Mouse (Mus musculus): ENCODE measurements around the gene Abhd17b. TPM values are rescaled to one million over a fixed set of nuclear protein-coding genes. Genes with fewer than 3 reads are reported as not detected.
A peak's percentile ranks its signal among the peaks of the same experiment; 100 is the strongest.
"Not testable (repeated sequence)": the region's sequence is repeated elsewhere in the genome, so short reads cannot be mapped to it uniquely, and the experiment has no call there.

Gene Abhd17b
- 45.5 to 64.5 TPM (median 61.5 TPM) in 3 replicates for total RNA-seq (2017)

DNA sequence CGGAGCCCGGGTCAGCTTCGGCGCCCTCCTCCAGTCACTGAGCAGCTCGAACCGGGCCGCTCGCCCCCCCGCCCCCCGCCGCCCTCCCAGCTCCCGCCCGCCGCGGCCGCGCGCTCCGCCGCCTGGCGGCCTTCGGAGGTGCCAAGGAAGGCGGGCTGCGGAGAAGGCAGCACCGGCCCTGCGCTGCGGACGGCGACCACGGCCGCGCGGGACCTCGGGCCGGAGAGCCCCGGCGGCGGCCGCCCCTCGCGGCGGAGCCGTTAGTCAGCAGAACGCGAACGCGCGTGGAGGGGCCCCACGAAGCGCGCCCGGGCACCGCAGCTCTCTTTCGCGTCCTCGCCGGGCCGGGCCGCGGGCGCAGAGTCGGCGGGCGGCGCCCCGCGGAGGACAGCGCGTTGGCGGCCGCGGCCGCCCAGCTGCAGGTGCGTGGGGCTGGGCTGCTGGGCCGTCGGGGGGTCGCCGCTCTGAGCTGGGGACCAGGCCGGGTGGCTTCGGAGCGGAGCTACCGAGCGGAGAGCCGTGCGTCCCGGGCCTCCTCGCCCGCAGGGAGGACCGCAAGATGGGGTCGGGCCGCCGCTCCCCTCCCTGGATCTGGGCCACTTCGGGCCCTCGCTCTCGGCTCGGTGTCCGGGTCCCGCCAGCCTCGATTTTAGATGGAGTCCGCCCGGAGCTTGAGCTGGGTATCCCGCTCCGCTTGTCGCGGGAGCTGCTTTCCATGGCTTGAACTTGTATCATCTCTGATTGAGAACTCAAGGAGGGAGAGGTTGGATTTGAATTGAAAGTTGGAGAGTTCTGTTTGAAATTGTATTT, at the start of gene Abhd17b:
Gene Abhd17b (plus strand): TSS at position 14 of the 810 bp plus-strand sequence.
- no peak for ATAC-seq (replicated peaks; ENCODE audit: insufficient number of reproducible peaks, low FRiP score, low TSS enrichment, poor library complexity, severe bottlenecking)

DNA sequence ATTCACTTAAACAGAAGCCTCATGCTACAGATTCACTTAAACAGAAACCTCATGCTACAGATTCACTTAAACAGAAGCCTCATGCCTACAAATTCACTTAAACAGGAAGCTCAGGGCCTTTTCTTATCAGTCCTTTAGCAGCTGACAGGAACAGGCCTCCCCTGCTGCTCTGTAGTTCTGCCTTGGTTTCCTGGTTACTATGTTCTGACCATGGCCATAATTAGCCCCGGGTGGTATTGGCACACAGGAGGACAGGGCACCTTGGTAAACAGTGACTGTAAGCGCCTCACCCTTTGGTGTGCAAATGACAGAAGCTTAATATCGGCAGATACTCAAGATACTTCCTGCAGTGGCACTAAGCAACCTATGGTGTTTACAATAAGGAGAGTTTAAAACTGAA, 49.1 kb upstream of the Abhd17b start:
- ATAC-seq (replicated peaks; ENCODE audit: insufficient number of reproducible peaks, low FRiP score, low TSS enrichment, poor library complexity, severe bottlenecking) = no peak

DNA sequence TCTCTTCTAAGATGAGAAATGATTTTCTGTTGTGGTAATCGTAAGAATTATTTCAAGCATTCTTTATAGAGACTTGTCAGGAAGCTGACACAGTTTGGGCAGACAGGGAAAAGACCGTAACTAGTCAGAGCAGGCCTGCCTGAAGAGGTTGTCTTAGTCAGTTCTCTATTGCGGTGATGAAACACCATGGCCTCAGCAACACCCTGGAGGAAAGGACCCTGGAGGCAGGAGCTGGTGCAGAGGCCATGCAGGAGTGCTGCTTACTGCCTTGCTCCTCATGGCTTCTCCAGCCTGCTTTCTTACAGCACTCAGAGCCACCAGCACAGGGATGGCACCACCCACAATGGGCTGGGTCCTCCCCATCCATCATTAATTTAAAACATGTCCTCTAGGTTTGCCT, 47.7 kb upstream of the Abhd17b start:
- no peak for ATAC-seq (replicated peaks; ENCODE audit: insufficient number of reproducible peaks, low FRiP score, low TSS enrichment, poor library complexity, severe bottlenecking)

DNA sequence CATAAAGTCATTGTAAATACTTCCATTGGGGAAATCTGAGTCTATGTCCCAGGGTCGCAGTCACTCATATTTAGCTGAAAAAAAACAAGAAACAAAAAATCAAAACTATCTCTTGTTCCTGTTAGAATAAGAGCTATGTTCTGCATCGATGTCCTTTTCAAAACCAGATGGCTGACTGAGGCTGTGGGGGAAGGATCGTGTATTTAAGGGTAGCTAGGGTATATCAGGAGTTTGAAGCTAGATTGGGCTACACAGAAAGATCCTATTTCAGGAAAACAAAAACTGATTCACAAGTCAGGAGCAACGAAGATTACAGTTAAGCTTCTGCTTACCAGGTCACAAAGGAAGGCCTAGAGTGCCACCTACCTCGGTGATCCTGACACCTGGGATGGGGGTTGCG, 42.7 kb upstream of the Abhd17b start:
- ATAC-seq (replicated peaks; ENCODE audit: insufficient number of reproducible peaks, low FRiP score, low TSS enrichment, poor library complexity, severe bottlenecking) = no peak

DNA sequence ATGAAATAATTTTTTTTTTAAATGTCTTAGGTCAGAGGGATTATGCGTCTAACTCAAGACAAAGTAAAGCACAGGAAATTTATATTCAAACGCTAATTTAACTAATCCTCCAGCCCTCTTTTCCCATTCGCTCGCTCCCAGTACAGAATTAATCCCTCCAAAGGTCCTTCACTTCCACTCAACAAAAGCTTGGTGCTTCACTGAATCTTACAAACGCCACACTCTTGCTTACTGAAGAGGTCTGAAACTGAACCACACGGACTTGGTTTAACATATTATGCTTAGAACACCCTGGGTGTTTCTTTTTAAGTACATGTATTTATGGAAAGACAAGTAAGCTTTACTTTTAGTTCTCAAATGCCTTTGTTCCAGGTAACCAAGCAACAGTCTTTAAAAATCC, 41.7 kb upstream of the Abhd17b start:
- no peak for ATAC-seq (replicated peaks; ENCODE audit: insufficient number of reproducible peaks, low FRiP score, low TSS enrichment, poor library complexity, severe bottlenecking)

DNA sequence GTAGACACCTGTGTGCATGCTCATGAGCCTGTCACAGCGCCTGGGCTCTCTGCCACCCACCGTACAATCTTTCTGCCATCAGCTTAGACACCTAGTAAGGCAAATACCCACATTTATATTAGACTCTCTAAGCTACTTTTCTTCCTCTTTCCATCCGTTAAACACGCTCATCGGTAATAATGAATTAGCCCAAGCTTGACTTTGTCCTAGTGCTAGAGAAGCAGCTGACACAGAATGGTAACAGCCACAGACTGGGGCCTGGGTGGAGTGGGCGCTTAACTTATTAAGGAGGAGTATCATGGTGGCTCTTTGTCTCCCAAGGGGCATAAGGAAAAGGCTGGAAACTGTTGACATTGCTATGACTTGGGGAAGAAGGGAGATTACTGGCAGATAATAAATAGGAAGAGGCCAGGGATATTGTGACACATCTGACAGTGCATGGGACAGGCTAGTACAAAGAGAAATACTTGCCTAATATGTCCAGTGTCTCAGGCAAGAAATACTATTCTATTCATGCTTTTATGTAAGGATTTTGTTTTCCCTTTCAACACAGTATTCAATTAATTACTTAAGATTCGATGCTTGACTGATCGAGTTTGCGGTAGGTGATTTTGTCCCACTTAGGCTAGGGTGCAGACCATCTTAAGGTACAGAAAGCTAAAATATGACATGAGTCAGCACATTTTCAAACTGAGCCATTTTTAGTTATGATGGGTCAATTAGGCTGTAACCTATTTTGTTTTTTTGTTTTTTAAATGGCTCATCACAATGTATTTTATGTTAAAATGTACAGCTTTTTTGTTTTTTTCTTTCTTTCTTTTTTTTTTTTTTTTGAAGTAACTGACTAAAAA, 41.0 kb upstream of the Abhd17b start:
- no peak for ATAC-seq (replicated peaks; ENCODE audit: insufficient number of reproducible peaks, low FRiP score, low TSS enrichment, poor library complexity, severe bottlenecking)

DNA sequence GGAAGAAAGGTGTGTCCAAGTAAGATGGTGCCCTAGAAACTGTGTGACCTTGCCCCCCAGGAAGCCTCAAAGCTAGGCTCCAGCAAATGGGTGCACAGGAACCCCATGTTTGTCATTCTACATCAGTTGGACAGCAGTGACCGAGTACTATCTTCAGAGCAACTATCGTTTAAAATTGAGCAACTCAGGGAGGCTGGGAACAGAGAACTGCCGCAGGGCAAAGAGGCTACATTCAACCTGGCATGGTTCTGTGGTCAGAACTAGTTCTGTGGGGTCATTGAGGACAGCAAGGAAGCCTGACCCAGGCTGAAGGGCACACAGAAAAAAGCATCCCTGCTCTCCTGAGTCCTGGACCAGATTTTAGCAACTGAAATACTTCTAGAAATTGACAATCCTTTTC, 37.2 kb upstream of the Abhd17b start:
- ATAC-seq (replicated peaks; ENCODE audit: insufficient number of reproducible peaks, low FRiP score, low TSS enrichment, poor library complexity, severe bottlenecking) = no peak

DNA sequence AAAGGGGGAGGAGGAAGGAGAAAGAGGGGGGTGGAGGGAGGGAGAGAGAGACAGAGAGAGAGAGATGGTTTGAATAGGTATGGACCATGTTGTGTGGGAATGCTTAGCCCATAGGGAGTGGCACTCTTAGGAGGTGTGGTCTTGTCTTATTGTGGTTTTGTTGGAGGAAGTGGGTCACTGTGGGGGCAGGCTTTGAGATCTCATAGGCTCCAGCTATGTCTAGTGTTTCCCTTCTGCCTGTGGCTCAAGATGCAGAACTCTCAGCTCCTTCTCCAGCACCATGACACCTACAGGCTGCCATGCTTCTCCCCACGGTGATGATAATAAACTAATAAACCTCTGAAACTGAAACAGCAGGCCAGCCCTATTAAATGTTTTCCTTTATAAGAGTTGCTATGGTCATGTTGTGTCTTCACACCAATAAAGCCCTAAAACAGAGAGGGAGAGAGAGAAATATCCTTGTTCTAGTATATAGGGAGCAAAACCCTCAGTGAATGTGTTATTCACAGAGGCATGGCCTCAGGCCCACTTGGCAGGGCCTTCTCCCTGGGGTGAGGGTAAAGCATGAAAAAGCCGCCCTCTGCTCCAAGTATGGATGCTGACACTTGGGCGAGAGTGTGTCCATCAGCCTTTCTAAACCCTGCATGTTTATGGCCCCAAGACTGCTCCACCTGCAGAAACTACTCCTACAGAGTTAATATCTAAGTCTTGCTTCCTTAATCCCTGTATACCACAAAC, 29.4 kb upstream of the Abhd17b start:
- ATAC-seq (replicated peaks; ENCODE audit: insufficient number of reproducible peaks, low FRiP score, low TSS enrichment, poor library complexity, severe bottlenecking) = peak; percentile 70

DNA sequence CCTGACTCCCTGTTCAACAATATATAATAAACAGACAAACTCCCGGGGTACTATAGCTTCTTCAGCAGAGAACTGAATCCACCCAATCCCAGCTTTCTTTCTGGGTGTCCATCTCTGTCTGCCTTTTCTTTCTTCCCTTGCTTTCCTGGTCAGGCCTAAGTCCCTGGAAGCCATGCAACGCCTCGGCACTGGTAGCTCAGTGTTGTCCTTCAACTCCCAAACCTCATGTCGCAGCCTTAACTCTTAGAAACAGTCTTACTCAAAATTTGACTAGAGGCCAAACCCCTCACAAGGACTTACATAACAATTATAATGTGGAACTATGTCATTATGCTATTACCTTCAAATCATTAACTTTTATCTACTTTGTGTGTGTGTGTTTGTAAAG, 28.8 kb upstream of the Abhd17b start:
- ATAC-seq (replicated peaks; ENCODE audit: insufficient number of reproducible peaks, low FRiP score, low TSS enrichment, poor library complexity, severe bottlenecking) = no peak

DNA sequence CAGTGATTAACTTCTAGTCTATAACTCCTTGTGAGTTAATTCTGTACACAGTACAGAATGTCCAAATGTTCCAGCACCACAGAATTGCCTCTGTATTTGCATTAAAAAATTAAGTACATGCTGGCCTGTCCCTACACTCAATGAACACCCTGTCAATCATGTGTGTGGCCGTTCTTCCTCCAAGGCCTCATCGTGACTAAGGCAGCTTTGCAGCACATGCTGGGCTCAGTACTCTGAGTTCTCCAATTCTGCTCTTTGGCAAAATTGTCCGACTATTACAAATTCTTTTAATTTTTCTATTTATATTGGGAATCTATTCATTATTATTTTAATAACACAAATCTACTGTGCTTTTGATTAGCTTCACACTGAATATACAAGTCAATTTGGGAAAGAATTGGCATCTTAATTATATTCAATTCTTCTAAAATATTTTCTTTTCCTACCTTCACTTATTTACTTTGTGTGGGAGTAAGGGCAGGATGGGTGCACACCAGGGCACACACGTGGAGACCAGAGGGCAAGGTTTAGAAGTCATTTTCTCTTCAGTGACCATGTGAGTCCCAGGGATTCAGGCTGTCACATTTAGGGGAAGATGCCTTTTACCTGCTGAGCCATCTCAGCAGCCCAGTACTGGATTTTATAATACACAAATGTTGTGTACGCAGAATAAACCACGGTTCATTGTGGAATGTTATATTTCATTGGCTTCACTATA, 26.6 kb upstream of the Abhd17b start:
- ATAC-seq (replicated peaks; ENCODE audit: insufficient number of reproducible peaks, low FRiP score, low TSS enrichment, poor library complexity, severe bottlenecking) = no peak

DNA sequence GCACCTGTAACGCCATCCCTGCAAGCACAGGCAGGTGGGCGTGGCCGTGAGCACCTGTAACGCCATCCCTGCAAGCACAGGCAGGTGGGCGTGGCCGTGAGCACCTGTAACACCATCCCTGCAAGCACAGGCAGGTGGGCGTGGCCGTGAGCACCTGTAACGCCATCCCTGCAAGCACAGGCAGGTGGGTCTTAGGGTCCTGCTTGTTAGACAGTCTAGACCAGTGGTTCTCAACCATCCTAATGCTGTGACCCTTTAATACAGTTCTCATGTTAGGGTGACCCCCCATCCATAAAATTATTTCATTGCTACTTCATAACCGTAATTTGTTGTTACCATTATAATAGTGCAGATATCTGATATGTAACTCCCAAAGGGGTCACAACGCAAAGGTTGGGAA, 24.5 kb upstream of the Abhd17b start:
- not testable (repeated sequence) for ATAC-seq (replicated peaks; ENCODE audit: insufficient number of reproducible peaks, low FRiP score, low TSS enrichment, poor library complexity, severe bottlenecking)

DNA sequence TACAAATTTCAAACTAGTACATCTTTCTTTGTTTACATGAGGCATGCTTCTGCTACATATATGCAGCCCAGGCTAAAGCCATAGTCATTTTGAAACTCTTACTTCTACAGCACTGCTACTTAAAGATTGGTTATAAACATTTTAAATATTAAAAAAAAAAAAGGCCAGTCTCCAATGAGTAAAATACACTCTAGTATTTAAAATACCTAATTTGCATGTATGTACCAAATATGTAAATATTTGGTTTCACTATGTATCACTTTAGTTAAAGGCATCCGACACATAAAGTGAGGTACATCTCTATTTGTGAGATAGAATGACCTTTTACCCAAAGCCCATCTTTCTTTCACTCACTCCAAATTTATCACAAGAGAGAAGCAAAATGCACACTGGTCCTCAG, 24.0 kb upstream of the Abhd17b start:
- no peak for ATAC-seq (replicated peaks; ENCODE audit: insufficient number of reproducible peaks, low FRiP score, low TSS enrichment, poor library complexity, severe bottlenecking)

DNA sequence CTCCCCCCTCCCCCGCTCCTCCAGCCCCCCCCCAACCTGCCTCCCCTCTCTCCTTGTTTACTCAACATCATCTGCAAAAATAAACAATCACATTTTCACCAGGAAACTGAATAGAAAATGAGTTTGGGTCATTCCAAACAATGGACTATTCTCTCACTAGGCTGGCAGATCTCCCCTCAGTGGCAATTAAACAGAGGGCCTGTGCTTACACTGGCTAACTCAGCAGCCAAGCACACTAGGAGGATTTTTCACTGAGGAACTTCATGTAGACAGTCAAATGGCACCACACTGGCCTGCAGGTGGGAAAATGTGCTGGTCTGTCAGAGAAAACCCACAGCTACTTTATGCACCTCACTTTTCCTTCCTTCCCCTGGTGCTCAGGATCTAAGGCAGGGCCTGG, 23.5 kb upstream of the Abhd17b start:
- no peak for ATAC-seq (replicated peaks; ENCODE audit: insufficient number of reproducible peaks, low FRiP score, low TSS enrichment, poor library complexity, severe bottlenecking)

DNA sequence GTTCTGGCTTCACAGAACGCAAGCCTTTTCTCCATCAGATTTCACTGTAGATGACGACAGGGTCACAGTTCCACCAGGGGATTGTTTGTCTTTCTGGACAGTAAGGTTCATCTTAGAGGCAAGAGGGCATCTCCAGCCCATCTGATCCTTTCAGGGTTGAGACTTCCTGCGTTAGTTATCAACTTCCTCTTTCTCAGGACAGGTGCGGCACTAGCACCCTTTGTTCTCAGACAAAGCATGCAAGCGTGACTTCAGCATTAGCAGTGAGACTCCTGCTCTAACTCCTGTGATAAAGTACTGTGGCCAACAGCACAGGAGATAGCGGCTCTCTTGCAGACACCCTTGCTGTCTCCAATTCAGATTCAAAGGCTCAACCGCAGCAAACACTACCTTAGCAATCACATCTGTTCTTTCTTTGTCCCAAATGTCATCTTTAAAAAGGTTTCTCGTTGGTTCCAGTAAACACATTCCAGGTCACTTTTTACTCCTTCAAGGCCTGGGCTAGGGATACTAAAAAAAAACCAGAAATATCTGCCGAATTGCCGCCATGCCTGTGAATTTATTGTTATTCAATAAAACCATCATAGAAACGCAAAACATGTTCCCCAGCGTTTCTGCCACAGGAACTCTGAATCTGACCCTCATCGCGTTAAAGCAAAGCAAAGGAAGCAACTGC, 22.2 kb upstream of the Abhd17b start:
- ATAC-seq (replicated peaks; ENCODE audit: insufficient number of reproducible peaks, low FRiP score, low TSS enrichment, poor library complexity, severe bottlenecking) = peak; percentile 61; the same call in 1 of the 2 replicates

DNA sequence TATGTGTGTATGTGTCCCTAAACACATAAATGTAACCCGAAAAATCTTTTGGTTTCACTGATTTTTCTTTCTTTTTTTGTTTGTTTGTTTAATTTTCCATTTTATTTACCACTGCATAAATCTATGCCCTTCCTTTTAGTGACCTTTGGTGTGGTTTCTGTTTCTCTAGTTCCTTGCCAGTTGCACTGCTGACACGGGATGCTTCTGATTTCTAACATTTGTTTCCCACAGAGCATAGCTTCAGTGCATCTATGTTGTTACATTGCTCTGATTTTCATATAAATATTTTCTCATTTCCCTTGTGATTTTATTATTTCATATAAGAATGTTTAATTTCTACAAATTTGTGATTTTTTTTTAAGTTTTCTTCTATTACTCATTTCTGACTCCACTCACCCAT, 17.6 kb upstream of the Abhd17b start:
- ATAC-seq (replicated peaks; ENCODE audit: insufficient number of reproducible peaks, low FRiP score, low TSS enrichment, poor library complexity, severe bottlenecking) = no peak

DNA sequence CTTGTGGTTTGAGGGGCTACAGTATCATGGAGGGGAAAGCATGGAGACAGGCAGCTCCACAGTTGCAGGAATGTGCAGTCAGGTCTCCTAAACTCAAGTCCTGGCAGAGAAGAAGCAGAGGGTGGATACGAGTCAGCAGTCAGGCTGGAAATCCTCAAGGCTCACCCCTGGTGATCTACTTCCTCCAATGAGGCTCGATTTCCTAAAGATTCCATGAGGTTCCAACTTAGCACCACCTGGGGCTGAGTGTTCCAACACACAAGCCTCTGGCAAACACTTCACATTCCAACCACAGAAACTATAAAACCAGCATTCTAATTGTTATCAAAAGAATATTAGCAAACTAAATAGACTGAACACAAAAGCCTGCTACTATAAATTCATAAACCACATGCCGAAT, 16.1 kb upstream of the Abhd17b start:
- no peak for ATAC-seq (replicated peaks; ENCODE audit: insufficient number of reproducible peaks, low FRiP score, low TSS enrichment, poor library complexity, severe bottlenecking)

DNA sequence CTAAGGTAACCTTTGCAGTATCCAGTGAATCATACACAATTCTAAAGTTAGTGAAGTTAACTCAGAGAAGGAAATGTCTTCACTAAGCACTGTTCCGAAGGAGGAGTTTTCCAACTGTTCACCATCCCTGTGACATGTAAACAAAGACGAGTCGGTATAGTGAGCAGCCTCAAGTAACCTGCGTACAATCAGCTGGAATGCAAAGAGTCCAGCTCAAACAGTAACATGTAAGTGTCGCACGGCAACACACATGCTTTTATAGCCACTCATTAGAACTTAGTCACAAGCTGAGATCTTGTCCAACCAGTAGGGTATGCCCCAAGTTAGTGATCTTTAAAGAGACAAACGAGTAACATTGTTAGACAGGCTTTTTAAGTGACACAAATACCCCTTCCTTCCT, 15.3 kb upstream of the Abhd17b start:
- ATAC-seq (replicated peaks; ENCODE audit: insufficient number of reproducible peaks, low FRiP score, low TSS enrichment, poor library complexity, severe bottlenecking) = no peak

DNA sequence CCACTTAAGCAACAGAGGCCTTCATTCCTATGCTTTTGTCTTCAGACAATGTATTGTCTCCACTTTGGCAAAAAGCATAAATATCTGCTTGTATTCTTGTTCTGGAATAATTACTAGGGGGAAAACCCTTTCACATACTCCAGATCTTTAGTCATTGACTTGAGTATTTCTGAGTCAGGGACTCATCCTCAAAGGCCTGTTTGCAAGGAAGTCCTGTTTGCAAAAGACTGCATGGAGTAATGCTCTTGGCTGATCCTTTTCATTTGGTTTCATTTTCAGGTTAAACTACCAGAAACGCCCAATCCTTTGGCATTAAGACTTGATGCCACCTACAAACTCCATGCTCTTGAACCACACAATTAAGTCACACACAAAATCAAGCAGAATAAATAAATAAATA, 9.1 kb upstream of the Abhd17b start:
- no peak for ATAC-seq (replicated peaks; ENCODE audit: insufficient number of reproducible peaks, low FRiP score, low TSS enrichment, poor library complexity, severe bottlenecking)
